Mouse (Mus musculus) heart, postnatal 10 days (tissue): ENCODE data around the gene Bcas1. TPM values are rescaled to one million over a fixed set of nuclear protein-coding genes. Genes with fewer than 3 reads are reported as not detected.

Source experiments
- DNase-seq, 2 experiments: peaks; one replicate each; pipeline ENCODE4 v3.0.0; 2021
- intact Hi-C: fragments of 180-260 bp; cut with DNase I; formaldehyde crosslinking; loops from one replicate; pipeline ENCODE4 v1.15.1; 2025
- total RNA-seq, 2 experiments: library from RNA; stranded (reverse); gene quantifications; 2 replicates each; pipeline ENCODE4 v1.2.3; 2021

The Bcas1 gene
- total RNA-seq, 2 experiments from 2014 or later = 0.48 to 0.69 TPM

GRCm38 (mm10) chr2:170421924-170422323 lies 5.7 kb downstream of the Bcas1 start:
- intact Hi-C loops = no loop called here
- peak in 1 of 2 experiments; percentile 26 for DNase-seq

DNA sequence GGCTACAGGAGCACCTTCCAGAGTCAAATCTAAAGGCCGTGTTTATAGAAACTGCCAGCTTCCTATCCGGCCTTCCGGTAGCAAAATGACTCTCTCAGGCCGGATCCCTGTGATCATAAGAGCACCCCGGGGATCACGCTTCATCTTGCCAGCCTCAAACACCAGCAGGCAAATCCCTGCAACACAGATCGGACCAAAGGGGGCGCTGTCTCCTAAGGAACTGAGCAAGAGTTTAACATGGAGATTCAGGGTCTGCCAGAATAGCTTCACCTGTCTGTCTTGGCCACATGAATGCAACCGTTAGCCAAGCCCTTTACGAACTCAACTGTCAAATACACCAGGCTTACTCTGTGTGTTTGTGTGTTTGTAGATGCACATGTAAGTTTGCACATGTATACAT lies 8.9 kb downstream of the Bcas1 start:
- peak; percentile 8 to 38 for DNase-seq
- intact Hi-C loops = no loop called here

DNA sequence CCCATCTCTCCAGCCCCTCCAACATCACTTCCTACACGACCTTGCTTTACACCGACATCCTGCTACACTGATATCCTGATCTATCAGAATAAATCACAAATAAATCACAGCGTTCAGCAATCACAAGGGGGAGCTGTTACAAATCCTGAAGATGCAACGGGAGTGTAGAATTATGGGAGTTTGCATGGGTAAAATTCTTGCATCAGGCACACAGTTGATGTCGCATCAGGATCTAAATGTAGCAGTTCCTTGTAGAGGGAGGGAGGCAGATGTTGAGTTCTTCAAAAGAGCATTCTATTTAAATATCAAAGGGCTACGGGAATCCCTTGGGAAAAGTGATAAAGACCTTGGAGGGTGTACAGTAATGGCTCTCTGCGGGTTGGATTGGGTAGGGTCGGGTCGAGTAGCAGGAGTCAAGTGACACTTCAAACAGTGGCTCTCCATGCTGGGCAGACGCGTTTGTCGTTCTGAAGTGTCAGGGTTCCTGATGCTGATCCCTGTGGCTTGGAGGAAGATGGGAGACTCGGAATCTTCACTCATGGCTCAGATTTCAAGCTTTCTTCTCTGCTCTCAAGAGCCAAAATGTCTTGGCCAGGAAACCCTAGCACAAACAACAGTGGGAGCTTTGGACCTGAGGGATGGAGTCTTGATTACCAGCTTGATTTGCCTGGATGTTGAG lies 16.0 kb downstream of the Bcas1 start:
- intact Hi-C loops = no loop called here

DNA sequence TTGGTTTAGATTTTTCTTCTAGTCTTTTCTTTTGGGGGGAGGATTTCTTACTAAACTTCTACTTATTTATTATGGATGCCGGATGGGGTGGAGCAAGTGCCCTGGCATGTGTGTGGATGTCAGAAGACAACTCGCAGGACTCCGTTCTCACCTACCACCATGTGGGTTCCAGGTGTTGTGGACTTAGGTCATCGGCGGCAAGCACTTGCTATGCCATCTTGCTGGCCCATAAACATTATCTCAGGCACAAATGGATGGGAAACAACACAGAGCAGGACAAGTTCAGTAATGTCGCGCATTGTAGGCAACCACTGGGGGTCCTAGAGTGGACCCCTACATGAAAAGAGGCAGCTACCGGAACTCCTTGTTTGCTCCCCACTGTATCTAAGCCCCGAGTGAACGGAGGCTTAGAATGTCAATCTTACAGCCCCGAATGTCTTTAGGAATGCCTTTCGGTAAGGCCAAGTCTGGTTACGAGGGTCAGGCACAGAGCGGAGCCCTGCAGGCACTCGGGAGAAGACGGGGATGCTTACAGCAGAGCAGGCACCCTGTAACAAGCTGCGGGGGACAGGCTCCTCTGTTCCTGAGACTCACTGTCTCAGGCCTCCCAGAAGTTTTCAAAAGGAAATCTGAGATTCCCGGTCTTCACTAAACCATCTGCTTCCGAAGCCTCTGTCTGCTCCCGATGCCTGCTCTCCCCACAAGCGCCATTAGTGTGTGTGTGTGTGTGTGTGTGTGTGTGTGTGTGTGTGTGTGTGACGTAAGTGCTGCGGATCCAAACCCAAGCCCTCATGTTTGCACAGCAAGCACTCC lies 16.8 kb downstream of the Bcas1 start:
- intact Hi-C loops = no loop called here
- peak in 1 of 2 experiments; percentile 18 for DNase-seq

More for the DNA sequence above, 16.0 kb downstream of the Bcas1 start:
- DNase-seq = peak in 1 of 2 experiments; percentile 19

- no peak for DNase-seq
- intact Hi-C loops = no loop called here
These were observed 21.2 kb downstream of the Bcas1 start for GRCm38 (mm10) chr2:170406438-170406837.

DNA sequence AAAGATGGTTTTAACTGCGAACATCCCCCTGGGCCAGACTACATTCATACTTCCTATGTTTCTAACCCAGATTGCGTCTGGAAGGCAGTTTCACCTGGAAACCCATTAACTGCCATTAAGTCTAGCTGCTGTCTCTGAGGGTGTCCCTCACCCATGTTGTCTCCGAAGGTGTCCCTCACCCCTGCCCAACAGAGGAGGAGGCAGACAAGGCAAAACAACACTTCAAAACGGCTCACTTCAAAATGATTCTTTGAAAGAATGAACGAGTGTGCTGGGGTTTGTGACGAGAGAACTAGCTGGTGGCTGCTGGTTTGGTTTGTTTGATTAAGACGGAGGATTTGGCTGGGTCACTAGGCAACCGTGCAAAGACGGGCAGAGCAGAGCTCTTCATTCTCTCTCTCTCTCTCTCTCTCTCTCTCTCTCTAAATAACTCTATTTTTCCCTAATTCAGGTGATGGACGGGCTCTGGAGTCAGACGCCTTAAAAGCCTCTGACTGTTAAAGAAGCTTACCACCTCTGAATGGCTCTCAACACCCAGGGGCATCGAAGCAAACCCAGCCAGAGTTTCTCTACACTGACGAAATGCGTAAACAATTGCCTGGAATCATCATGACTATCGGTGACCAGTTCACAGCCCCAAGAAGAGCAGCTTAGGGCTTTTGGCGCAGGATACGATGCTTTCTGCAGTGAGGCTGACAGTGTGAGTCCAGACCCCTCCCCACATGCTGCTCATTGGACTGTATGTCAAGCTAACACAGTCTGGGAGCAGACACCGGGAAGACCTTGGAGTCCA lies 22.7 kb downstream of the Bcas1 start:
- DNase-seq = no peak
- intact Hi-C loops = no loop called here

DNA sequence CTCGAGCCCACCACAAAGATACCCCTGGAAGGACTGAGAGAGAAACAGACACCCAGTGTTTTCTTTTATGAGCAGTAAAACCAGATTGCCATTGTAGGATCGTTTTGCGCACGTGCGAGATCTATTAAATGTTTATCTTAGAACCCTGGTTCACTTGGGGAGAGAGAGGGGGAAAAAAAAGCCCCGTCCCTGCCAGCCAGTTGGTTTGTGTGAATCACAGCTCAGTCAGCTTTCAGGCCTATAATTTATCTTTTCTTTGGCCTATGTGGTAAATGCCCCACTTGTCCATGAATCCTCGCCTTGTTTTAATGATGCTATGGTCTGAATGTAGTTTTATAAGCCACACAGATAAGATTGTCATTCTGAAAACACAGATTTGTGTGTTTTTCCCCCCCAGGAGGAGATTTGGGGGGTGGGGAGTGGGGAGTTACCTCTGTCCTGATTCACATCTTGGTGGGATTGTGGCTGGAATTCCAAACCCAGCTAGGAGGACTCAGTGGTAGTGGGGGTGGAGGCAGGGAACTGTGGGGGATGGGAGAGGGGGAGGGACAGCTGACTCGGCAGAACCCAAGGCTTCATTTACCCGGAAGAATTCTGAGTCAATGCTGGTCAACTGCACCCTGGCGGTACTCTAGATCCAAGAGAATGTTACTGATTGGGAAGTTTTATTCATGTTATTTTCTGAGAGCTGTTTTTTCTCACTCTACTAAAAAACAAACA lies 23.8 kb downstream of the Bcas1 start:
- intact Hi-C loops = no loop called here
- DNase-seq = no peak

DNA sequence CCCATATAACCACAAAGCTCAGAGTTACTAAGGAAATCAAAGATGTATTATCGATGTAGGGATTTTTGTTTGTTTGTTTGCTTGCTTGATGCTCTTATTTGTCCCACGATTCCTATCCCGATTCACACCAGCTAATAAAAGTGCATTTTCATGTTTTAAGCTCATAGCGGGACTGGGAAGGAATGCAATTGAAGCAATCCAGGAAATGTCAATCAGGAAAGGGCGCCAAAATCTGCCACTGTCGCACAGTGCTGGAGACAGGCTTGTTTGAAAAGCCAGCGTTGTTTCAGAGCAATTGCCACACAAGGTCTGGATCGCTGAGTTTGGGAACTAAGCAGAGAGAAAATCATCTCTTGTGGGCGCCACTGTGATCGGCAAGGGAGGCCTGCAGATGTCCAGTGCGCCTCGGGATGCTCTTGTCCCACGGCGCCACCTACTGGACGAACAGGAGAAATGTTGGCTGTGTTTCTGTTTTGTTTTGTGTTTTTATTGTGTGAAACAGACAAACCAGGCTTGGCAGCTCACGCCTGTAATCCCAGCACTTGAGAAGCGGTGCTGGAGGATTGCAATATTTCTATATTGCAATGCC lies 26.3 kb downstream of the Bcas1 start:
- intact Hi-C loops = loop anchor here (1.0 to 2.0 kb wide), 2 partner anchors 46 to 285 kb away; no protein-coding TSS in a partner anchor
- peak; percentile 76 to 88 for DNase-seq

GRCm38 (mm10) chr2:170400666-170401065 lies 27.0 kb downstream of the Bcas1 start:
- DNase-seq = no peak
- intact Hi-C loops = loop anchor here (1.0 to 2.0 kb wide), 2 partner anchors 45 to 284 kb away; no protein-coding TSS in a partner anchor

- DNase-seq = no peak
- intact Hi-C loops = no loop called here
These were observed 35.7 kb downstream of the Bcas1 start for GRCm38 (mm10) chr2:170391994-170392393.

DNA sequence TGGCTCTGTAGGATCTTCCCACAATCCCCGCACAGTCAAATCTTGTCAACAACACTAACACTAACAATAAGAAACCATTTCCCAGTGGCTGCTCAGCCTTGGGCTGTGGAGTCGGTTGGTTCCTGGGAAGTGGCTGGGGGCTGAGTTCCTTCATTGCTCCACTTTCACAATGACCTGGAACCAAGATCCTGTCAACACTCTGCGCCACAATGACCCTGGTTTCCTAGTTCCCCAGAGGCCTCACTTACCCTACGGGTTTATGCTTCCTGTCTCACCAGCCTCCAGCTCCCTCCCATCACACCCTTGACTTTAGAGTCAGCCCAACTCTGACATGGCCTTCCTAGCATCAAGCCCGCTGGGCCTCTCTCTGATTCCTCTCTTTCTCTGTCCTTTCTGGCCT lies 39.3 kb downstream of the Bcas1 start:
- DNase-seq = no peak
- intact Hi-C loops = no loop called here

DNA sequence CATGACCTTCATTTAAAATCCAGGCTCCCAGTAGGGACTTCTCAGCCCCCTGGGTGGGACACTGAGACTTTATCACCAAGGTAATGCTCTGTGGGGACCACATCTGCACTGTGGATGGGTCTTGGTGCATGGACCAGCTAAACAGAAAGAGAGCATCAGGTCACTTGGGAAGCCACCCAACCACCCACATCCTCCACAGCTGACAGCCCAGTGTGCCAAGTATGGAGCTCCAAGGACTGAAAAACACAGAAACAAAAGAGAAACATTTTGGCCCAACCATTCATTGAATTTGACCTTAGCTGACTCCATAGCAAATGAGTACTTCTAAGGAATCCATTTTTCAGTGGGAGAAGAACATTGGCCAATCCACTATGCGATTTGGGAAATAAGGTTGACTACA lies 42.1 kb downstream of the Bcas1 start:
- no peak for DNase-seq
- intact Hi-C loops = no loop called here

DNA sequence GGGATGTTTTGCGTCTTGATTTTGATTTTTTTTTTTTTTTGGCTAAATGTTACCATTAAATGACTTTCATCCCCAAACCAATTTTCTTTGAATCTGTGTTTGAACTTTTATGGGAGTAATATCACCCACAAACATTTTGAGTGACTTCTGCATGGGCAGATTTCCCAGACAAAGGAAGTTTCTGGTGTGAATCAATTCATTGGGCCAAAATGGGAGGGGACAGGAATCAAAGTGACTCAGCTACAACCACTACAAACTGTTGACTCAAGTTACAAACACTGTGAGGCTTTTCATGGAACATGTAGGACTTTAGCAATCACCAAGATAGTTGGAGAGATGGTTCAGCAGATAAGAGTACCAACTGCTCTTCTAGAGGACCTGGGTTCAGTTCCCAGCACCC lies 42.9 kb downstream of the Bcas1 start:
- peak; percentile 19 to 46 for DNase-seq
- intact Hi-C loops = no loop called here

DNA sequence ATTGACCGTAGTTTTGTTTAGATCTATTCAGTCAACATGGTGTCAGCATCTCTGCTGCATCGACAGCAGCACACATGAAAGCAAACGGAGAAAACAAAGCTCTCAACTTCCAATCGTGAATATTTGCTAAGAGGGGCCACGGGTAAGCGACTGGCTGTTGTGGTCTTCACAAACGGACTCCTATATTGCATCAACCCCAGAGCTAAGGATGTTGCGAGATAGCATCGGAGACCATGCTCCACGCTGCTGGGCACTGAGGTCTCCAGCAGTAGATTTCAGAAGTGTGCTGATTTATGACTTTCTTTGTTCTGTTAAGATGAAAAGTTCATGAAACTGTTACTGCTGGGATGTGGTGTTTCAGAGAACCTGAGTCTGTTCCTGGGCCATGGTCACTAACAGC lies 54.3 kb downstream of the Bcas1 start:
- intact Hi-C loops = no loop called here
- DNase-seq = no peak

GRCm38 (mm10) chr2:170365676-170366075 lies 62.0 kb downstream of the Bcas1 start:
- DNase-seq = no peak
- intact Hi-C loops = no loop called here

GRCm38 (mm10) chr2:170365271-170365670 lies 62.4 kb downstream of the Bcas1 start:
- peak; percentile 37 to 55 for DNase-seq
- intact Hi-C loops = no loop called here

DNA sequence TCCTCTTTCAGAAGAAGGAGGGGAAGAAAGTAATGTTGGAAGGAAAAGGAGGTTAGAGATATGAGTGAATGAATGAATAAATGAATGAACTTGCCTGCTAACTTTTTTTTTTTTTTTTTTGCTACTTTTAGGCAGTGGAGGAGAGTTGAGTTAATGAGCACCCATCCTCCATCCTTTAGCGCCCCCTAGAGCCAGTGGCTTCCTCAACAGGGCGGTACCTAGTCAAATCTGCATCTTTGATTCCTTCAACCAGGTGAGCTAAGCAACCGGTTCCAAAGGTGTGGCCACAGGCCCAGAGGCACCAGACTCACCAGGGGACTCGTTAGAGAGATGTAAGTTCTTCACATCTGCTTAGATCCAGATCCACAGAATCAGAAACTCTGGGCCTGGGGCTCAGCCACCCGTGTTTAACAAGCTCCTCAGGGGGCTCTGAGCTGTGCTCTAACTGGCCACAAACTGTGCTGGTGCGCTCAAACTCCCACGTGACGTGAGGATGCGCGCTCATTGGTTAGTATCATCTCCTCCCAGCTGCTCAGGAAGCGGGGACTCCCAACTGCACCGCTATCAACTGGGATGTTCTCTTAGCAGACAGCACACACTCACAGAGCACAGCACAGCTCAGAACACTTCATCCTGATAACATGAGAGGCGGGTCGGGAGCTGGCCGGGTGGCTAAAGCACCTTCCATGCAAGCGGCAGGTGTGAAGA lies 70.8 kb downstream of the Bcas1 start:
- no peak for DNase-seq
- intact Hi-C loops = no loop called here

GRCm38 (mm10) chr2:170354963-170355367 lies 72.7 kb downstream of the Bcas1 start:
- intact Hi-C loops = loop anchor here (1.0 to 2.0 kb wide), 2 partner anchors 46 to 154 kb away; no protein-coding TSS in a partner anchor
- peak; percentile 83 to 91 for DNase-seq

DNA sequence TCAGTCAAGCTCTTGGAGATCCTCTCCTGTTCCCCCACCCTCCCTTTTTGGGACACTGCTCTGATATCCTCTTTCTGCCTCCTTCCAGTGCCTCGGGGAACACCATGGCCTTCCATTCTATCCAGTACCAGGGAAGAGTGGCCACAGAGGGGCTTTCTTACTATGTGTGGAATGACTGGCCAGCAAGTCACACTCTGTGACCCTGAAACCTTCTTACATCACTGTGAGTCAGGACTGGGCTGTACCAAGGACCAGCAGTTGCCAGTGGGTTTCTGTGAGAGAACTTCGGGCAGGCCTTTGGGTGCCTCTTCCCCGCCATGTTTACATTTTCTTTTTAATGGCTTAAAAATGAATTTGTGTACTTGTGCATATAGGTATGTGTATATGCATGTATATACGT lies 75.4 kb downstream of the Bcas1 start:
- intact Hi-C loops = no loop called here

More for the DNA sequence above, 75.4 kb downstream of the Bcas1 start:
- no peak for DNase-seq
